Mouse (Mus musculus) adrenal gland, adult 8-10 months (tissue): ENCODE data around the gene Radil. TPM values are rescaled to one million over a fixed set of nuclear protein-coding genes. Genes with fewer than 3 reads are reported as not detected.

Experiments
- DNase-seq: peaks from one replicate; pipeline ENCODE4 v3.0.0; 2022
- total RNA-seq, 4 experiments: library from RNA; stranded (reverse); gene quantifications; 2 replicates each; pipeline ENCODE4 v1.2.4; 2022

Radil gene
- total RNA-seq, 4 experiments from 2014 or later: 3.4 to 8.2 (median 4.1) TPM

- no peak for DNase-seq
Observed at GRCm38 (mm10) chr5:142537286-142537685, 13.6 kb downstream of the Radil start.

- no peak for DNase-seq
Observed at GRCm38 (mm10) chr5:142535388-142535787, 15.5 kb downstream of the Radil start.

GRCm38 (mm10) chr5:142529915-142530314 is 21.0 kb downstream of the Radil start, which contains the start of gene Papolb:
TSS of gene Papolb (minus strand) at chr5:142530076.
- no peak for DNase-seq

GRCm38 (mm10) chr5:142524711-142525464 is 26.0 kb downstream of the Radil start:
- no peak for DNase-seq

GRCm38 (mm10) chr5:142521195-142521866 is 29.6 kb downstream of the Radil start:
- no peak for DNase-seq

- DNase-seq: no peak
Observed at GRCm38 (mm10) chr5:142520360-142520759, 30.5 kb downstream of the Radil start.

GRCm38 (mm10) chr5:142518973-142519372 is 31.9 kb downstream of the Radil start:
- DNase-seq: no peak

- DNase-seq: no peak
Observed at GRCm38 (mm10) chr5:142512112-142512511, 38.8 kb downstream of the Radil start.

- DNase-seq: no peak
Observed at GRCm38 (mm10) chr5:142510061-142510414, 40.9 kb downstream of the Radil start.

GRCm38 (mm10) chr5:142509141-142510060 is 41.5 kb downstream of the Radil start:
- DNase-seq: no peak

- no peak for DNase-seq
Observed at GRCm38 (mm10) chr5:142505695-142506423, 45.0 kb downstream of the Radil start.

GRCm38 (mm10) chr5:142504175-142504574 is 46.7 kb downstream of the Radil start:
- no peak for DNase-seq

GRCm38 (mm10) chr5:142502414-142502813 is 48.5 kb downstream of the Radil start:
- peak; percentile 74 for DNase-seq

- no peak for DNase-seq
Observed at GRCm38 (mm10) chr5:142500918-142501317, 50.0 kb downstream of the Radil start.

- no peak for DNase-seq
Observed at GRCm38 (mm10) chr5:142498964-142499363, 51.9 kb downstream of the Radil start.

- DNase-seq: no peak
Observed at GRCm38 (mm10) chr5:142495321-142496096, 55.4 kb downstream of the Radil start.

- DNase-seq: peak; percentile 48
Observed at GRCm38 (mm10) chr5:142493307-142493706, 57.6 kb downstream of the Radil start.

GRCm38 (mm10) chr5:142489955-142490707 is 60.8 kb downstream of the Radil start:
- DNase-seq: no peak

- DNase-seq: no peak
Observed at GRCm38 (mm10) chr5:142486654-142487053, 64.2 kb downstream of the Radil start.

GRCm38 (mm10) chr5:142483581-142483980 is 67.3 kb downstream of the Radil start:
- DNase-seq: no peak

- DNase-seq: no peak
Observed at GRCm38 (mm10) chr5:142482512-142482911, 68.4 kb downstream of the Radil start.
